Mouse (Mus musculus) embryonic facial prominence, embryonic 13.5 days (tissue): ENCODE data around the gene Aplp1. TPM values are rescaled to one million over a fixed set of nuclear protein-coding genes. Genes with fewer than 3 reads are reported as not detected.

ENCODE experiments used
- ATAC-seq: fragments of 200-750 bp; cut with Nextera tagmentation; 2 replicates; pipeline ENCODE4 v1.8.0; 2017; ENCODE audit warnings: low read depth; ENCODE audit not compliant: insufficient number of reproducible peaks, insufficient read depth, low FRiP score, low TSS enrichment
- H3K27ac ChIP-seq: fragments of 300-500 bp; sonication (generic); 2 replicates; pipeline ENCODE4 v1.5.1; 2015; ENCODE audit warnings: moderate library complexity, mild to moderate bottlenecking, inconsistent platforms
- H3K27me3 ChIP-seq: fragments of 300-500 bp; sonication (generic); 2 replicates; pipeline ENCODE4 v1.6.1; 2015; ENCODE audit warnings: mild to moderate bottlenecking, inconsistent platforms
- H3K36me3 ChIP-seq: fragments of 300-500 bp; sonication (generic); 2 replicates; pipeline ENCODE4 v1.6.1; 2015; ENCODE audit warnings: mild to moderate bottlenecking, inconsistent platforms
- H3K4me1 ChIP-seq: fragments of 300-500 bp; sonication (generic); 2 replicates; pipeline ENCODE4 v1.6.1; 2015; ENCODE audit warnings: inconsistent platforms
- H3K4me2 ChIP-seq: fragments of 300-500 bp; sonication (generic); 2 replicates; pipeline ENCODE4 v1.6.1; 2015; ENCODE audit warnings: moderate library complexity, mild to moderate bottlenecking, inconsistent platforms
- H3K4me3 ChIP-seq: fragments of 300-500 bp; sonication (generic); 2 replicates; pipeline ENCODE4 v1.5.1; 2015; ENCODE audit warnings: mild to moderate bottlenecking, inconsistent platforms
- H3K9ac ChIP-seq: fragments of 300-500 bp; sonication (generic); 2 replicates; pipeline ENCODE4 v1.6.1; 2015; ENCODE audit warnings: mild to moderate bottlenecking, inconsistent platforms
- H3K9me3 ChIP-seq: fragments of 300-500 bp; sonication (generic); 2 replicates; pipeline ENCODE4 v1.6.1; 2016; ENCODE audit warnings: inconsistent platforms
- WGBS: fragments of 180-500 bp; shearing (Covaris S2); methylation state at CpG from one replicate; pipeline ENCODE4 v1.1.7; 2015; ENCODE audit warnings: mixed read lengths; 5-methylcytosine and 5-hydroxymethylcytosine counted together
- polyA plus RNA-seq: library from polyadenylated mRNA; unstranded; fragments of >200 nt; fragmentation: Nextera tagmentation; extraction: Ambion mirVana; gene quantifications from 2 replicates; pipeline ENCODE4 v1.2.1, GENCODE M21; 2015

Aplp1 gene
- polyA plus RNA-seq, 1 experiment from 2014 or later = 53.4 TPM

DNA sequence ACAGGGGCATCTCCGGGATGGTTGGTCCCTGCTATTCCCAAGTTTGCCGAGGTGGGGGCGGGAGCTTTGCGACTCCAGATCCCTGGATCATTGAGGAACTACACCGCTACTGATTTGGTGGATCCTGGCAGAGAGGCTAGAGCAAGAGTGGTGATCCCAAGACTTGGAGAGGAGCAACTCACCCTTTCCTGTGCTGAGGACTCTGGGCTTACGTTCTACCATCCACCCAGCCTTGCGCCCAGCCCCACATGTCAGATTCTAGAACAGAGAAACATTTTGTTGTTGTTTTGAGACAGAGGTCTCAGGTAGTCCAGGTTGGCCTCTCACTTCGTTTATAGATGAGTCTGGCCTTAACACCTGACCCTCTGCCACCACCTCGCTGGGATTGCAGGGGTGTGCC, 22.8 kb downstream of the Aplp1 start:
- Histone ChIP-seq H3K9me3 (0 out of 2 replicates have a peak, but pooled peaks cover 2% of the 10 kb centered on the region), H3K27ac (peak overlapping the region; percentile 48; the same call in 1 of the 2 replicates), H3K36me3 (peaks cover 23% of the 10 kb centered on the region), H3K4me3 (peak overlapping the region; percentile 64), H3K9ac (peak overlapping the region; percentile 69), H3K4me2 (peak overlapping the region; percentile 97), H3K27me3 (peaks cover 11% of the 10 kb centered on the region), H3K4me1 (peaks cover 19% of the 10 kb centered on the region)
- WGBS = 14% methylated on average over 9 of the region's 9 CpGs
- ATAC-seq = 0 out of 2 replicates have a peak, but pooled peaks have one; percentile 17

DNA sequence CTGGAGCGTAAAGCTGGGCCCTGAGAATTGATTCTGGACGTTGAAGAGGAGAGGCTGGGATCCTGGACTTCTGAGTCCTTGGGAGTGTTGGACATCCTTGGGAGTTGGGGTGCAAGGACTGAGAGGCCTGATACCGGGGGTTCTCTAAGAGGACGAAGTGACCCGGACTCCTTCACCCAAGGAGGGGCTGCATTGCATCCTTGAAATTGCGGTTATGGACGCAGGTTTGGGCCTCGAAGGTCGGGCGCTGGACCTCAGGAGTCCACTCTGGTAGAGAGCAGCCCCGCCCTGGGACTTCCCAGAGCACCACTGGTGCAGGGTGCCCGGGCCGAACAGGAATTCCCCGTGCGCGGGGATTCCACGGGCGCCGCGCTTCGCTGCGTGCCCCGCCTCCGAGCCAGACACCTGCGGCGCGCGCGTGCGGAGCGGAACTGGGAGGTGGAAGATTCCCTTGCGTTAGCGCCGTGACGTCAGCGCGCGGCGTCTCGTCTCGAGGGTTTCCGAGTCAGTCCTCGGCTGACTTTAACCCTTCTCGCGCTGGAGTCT, 23.4 kb downstream of the Aplp1 start:
- under 1% methylated on average over 45 of the region's 45 CpGs for WGBS
- Histone ChIP-seq H3K9me3 (0 out of 2 replicates have a peak, but pooled peaks cover 2% of the 10 kb centered on the region), H3K36me3 (peaks cover 17% of the 10 kb centered on the region), H3K4me3 (peak overlapping the region; percentile 64), H3K27me3 (peaks cover 11% of the 10 kb centered on the region), H3K27ac (0 out of 2 replicates have a peak overlapping the region, but pooled peaks have one; percentile 23), H3K9ac (peak overlapping the region; percentile 69), H3K4me1 (peaks cover 19% of the 10 kb centered on the region), H3K4me2 (peak overlapping the region; percentile 97)
- peak; percentile 62; the same call in 1 of the 2 replicates for ATAC-seq

DNA sequence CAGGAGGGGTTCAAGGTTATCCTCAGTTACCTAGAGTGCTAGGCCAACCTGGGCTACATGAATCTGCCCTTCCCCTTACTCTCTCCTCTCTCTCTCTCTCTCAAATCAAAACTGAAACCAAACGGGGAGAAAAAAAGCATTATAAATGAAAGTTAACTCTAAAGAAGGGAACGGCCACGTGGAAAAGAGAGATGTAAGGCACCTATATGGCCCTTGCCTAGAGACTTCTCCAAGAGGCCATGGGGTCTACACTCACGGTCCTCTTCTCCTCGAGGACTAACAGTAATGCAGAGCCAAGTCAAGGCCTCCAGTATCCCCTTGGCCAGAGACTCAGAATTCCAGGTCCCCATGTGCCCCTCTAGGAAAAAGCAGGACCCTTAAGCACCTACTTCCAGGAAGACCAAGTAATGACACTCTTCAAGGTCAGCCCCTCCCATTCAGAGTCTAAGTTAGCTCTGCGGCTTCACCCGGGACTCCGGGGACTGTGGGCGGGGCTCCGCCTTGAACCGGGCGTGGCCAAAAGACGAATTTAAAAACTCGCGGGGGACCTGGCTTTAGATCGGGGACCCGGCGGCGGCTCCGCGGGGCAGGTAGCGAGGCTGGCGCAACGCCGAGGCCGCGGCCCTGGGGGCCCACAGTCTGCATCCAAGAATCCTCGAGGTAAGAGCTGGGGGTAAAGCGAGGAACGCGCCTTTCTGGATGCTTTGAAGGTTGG, 24.0 kb downstream of the Aplp1 start, which contains the start of gene Nfkbid:
Gene Nfkbid, plus strand, starts transcription at position 558 of the 715 bp plus-strand sequence.
- peaks cover 13% of the 10 kb centered on the region for H3K36me3 ChIP-seq
- 0 out of 2 replicates have a peak, but pooled peaks cover 2% of the 10 kb centered on the region for H3K9me3 ChIP-seq
- peaks cover 19% of the 10 kb centered on the region for H3K4me1 ChIP-seq
- peak within 1 kb of the TSS; percentile 69 for H3K9ac ChIP-seq
- peaks cover 11% of the 10 kb centered on the region for H3K27me3 ChIP-seq
- H3K4me2 ChIP-seq = peak within 1 kb of the TSS; percentile 97
- no peak for ATAC-seq
- peak within 1 kb of the TSS; percentile 48; the same call in 1 of the 2 replicates for H3K27ac ChIP-seq
- H3K4me3 ChIP-seq = peak within 1 kb of the TSS; percentile 64
- WGBS = 9% methylated on average over 31 of the region's 31 CpGs

DNA sequence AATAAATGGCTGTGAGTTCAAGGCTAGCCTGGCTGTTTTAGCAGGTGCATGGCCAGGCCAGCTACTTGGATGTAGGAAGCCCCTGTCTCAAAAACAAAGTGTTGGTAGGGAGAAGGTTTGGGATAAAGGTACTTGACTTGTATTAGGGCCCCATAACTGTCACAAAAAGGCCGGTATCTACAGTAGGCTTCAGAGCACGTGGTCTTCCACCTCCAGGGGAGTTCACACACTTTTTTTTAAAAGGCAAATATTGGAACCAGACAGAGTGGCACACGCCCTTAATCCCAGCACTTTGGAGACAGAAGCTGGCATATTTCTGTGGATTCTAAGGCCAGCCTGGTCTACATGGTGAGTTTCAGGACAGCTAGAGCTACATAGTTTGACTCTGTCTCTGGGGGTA, 24.7 kb downstream of the Aplp1 start:
- Histone ChIP-seq H3K4me1 (peaks cover 19% of the 10 kb centered on the region), H3K4me3 (no peak overlapping the region), H3K27ac (no peak overlapping the region), H3K9me3 (0 out of 2 replicates have a peak, but pooled peaks cover 2% of the 10 kb centered on the region), H3K9ac (no peak overlapping the region), H3K27me3 (peaks cover 11% of the 10 kb centered on the region), H3K36me3 (peaks cover 7% of the 10 kb centered on the region), H3K4me2 (no peak overlapping the region)
- no peak for ATAC-seq
- WGBS = 61% methylated on average over 3 of the region's 3 CpGs

DNA sequence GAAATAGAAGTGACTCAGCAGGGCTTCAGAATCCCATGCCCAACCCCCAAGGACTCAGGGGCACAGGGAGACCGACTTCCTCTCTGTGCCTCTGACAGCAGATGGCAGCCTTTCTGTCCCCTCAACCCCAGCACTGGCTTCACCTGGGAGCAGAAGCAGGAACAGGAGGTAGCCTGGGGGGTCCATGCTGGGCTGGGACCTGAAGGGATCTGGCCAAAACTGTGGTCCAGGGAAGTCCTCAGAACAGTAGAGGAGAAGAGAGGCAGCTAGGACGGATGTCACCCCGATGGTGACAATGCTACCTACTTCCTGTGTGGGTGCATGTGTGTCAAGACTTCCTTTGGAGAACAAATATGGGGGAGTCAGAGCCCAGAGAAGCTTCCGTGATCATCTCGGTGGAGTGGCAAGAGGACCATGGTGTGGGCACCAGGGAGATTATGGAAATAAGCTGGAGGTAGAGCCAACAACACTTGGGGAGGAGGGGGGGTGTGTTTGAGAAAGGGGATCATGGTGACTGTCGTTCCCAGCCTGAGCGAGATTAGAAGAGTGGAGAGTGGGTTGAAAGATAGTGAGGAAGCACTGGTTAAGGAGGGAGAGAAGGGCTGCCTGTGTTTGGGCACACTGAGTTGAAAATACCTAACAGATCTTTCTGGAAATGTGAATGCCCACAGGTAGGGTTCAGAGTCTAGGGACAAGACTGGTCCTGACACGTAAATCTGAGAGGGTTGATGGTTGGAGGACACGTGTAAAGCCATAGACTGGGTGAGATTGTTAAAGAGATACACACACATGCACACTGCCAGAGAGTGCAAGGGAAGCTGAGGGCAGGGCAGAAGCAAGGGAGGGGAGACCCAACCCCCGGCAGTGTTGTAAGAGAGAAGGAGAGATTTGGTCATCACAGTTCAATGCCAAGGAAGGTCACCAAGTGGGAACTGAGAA, 25.5 kb downstream of the Aplp1 start, which contains the start of gene Hcst:
Gene Hcst, minus strand, starts transcription at position 294 of the 939 bp plus-strand sequence.
- Histone ChIP-seq H3K36me3 (no peaks in the 10 kb centered on the region), H3K4me2 (no peak within 1 kb of the TSS), H3K27me3 (peaks cover 11% of the 10 kb centered on the region), H3K9me3 (0 out of 2 replicates have a peak, but pooled peaks cover 2% of the 10 kb centered on the region), H3K27ac (no peak within 1 kb of the TSS), H3K4me3 (no peak within 1 kb of the TSS), H3K9ac (no peak within 1 kb of the TSS), H3K4me1 (peaks cover 19% of the 10 kb centered on the region)
- ATAC-seq = no peak
- WGBS = 72% methylated on average over 10 of the region's 10 CpGs

DNA sequence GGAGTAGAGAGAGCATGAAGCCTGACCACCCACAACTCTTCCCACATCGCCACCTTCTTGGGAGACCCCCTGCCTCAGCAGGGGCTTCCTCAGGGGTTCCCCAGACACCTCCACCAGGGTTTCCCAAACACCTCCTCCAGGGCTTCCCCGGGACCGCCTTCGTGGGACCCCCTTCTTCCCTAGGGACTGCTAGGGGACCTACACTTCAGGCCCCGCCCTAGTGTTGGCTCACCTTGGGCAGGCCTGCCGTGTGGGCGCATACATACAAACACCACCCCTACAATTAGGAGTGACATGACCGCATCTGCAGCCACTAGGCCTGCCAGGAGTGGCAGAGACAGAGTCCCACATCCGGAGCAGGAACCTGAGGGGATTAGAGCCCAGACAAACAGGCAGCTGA, 27.5 kb downstream of the Aplp1 start:
- 74% methylated on average over 9 of the region's 9 CpGs for WGBS
- no peak overlapping the region for H3K27ac ChIP-seq
- no peaks in the 10 kb centered on the region for H3K36me3 ChIP-seq
- ATAC-seq = no peak
- H3K9ac ChIP-seq = no peak overlapping the region
- H3K9me3 ChIP-seq = 0 out of 2 replicates have a peak, but pooled peaks cover 2% of the 10 kb centered on the region
- no peak overlapping the region for H3K4me2 ChIP-seq
- peaks cover 11% of the 10 kb centered on the region for H3K27me3 ChIP-seq
- no peak overlapping the region for H3K4me3 ChIP-seq
- peaks cover 13% of the 10 kb centered on the region for H3K4me1 ChIP-seq

DNA sequence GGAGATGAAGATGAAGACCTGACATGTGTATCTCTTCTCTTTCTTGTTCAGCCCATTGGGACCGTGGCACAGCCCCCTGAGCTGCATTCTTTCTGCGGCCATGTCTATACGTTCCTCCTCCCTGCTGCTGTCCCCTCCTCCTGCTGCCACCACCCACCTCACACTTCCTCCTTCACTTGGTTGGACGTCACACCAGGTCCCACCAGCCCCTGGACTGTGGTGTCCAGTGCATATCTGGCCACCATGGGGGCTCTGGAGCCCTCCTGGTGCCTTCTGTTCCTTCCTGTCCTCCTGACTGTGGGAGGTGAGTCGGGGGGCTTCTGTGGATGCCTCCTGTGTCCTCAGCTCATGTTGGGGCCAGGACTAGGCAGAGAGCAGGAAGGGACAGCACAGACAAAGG, 31.7 kb downstream of the Aplp1 start, which contains the start of gene Tyrobp:
Gene Tyrobp, plus strand, starts transcription at position 165 of the 400 bp plus-strand sequence.
- ATAC-seq = no peak
- no peak within 1 kb of the TSS for H3K9ac ChIP-seq
- 68% methylated on average over 5 of the region's 5 CpGs for WGBS

DNA sequence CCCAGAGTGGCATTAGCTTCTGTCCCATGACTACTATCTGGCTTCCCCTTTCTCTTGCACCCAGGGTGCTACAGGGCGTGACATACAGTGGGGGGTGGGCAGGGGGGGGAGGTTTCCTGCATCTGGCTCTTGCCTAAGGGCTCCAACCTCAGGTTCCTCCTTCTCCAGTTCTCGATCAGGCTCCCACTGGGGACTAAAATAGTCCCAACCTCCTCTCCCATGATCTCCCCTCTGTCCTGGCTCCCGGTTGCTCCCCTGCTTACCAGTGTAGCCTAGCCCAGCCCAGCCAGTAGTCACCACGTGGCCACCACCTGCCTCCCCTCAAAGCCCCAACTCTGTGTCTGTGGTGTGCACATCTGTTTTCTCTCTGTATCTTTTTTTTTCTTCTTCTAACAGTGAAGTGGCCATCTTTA, 32.6 kb downstream of the Aplp1 start:
- H3K4me1 ChIP-seq = no peaks in the 10 kb centered on the region
- WGBS = 42% methylated on average over 4 of the region's 4 CpGs
- no peaks in the 10 kb centered on the region for H3K9me3 ChIP-seq
- no peak overlapping the region for H3K9ac ChIP-seq
- 0 out of 2 replicates have a peak, but pooled peaks cover 6% of the 10 kb centered on the region for H3K27me3 ChIP-seq
- H3K36me3 ChIP-seq = no peaks in the 10 kb centered on the region
- H3K27ac ChIP-seq = no peak overlapping the region
- no peak for ATAC-seq
- H3K4me2 ChIP-seq = no peak overlapping the region
- H3K4me3 ChIP-seq = no peak overlapping the region

More for the DNA sequence above, 31.7 kb downstream of the Aplp1 start, which contains the start of gene Tyrobp:
- Histone ChIP-seq H3K4me1 (no peaks in the 10 kb centered on the region), H3K36me3 (no peaks in the 10 kb centered on the region), H3K4me3 (no peak within 1 kb of the TSS), H3K27me3 (0 out of 2 replicates have a peak, but pooled peaks cover 6% of the 10 kb centered on the region), H3K27ac (no peak within 1 kb of the TSS), H3K9me3 (0 out of 2 replicates have a peak, but pooled peaks cover 2% of the 10 kb centered on the region), H3K4me2 (no peak within 1 kb of the TSS)

DNA sequence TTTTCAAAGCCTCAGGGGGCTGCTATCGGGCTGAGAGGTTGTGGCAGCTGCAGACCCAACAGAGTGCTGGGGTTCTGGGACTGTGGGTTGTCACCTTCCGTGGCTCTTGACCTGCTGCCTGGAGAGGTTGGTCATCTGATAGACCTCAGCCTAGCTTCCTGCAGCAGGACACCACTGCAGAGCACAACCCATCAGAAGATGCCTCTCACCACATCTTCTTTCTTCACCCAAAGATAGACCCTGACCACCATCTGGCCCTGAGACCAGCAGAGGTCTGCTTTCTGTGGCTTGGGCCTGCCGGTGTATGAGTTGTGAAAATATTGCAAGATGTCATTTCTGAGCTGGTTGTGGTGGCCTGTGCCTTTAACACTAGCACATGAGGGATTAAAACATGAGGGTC, 34.3 kb downstream of the Aplp1 start:
- Histone ChIP-seq H3K4me2 (no peak overlapping the region), H3K4me1 (no peaks in the 10 kb centered on the region), H3K4me3 (no peak overlapping the region), H3K36me3 (no peaks in the 10 kb centered on the region), H3K27me3 (0 out of 2 replicates have a peak, but pooled peaks cover 6% of the 10 kb centered on the region), H3K9me3 (peaks cover 6% of the 10 kb centered on the region; the same call in 1 of the 2 replicates), H3K9ac (no peak overlapping the region), H3K27ac (no peak overlapping the region)
- 77% methylated on average over 3 of the region's 3 CpGs for WGBS
- no peak for ATAC-seq

DNA sequence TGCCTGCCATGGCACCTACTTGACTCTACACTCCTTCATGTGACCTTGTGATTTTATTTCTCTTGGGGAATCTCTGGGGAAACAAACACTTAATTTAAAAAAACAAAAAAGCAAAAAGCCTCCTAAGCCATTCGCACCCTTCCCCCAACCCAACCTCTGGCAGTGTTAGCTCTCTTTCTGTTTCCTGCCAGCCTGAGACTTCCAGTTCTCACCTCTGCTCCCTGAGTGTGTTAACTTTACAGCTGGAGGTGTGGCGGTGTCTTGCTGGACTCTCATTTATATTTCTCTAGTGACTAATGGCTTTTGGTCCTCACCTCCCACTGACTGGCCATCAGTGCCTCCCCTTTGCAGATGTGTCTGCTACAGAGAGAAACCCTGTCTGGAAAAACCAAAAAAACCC, 35.5 kb downstream of the Aplp1 start:
- Histone ChIP-seq H3K27ac (no peak overlapping the region), H3K9me3 (peaks cover 6% of the 10 kb centered on the region; the same call in 1 of the 2 replicates), H3K36me3 (no peaks in the 10 kb centered on the region), H3K4me1 (no peaks in the 10 kb centered on the region), H3K9ac (no peak overlapping the region), H3K4me2 (no peak overlapping the region), H3K27me3 (0 out of 2 replicates have a peak, but pooled peaks cover 6% of the 10 kb centered on the region), H3K4me3 (no peak overlapping the region)
- no peak for ATAC-seq
- WGBS = 79% methylated on average over 2 of the region's 2 CpGs
